Mouse (Mus musculus): ENCODE measurements around the gene Pecam1.

DNA sequence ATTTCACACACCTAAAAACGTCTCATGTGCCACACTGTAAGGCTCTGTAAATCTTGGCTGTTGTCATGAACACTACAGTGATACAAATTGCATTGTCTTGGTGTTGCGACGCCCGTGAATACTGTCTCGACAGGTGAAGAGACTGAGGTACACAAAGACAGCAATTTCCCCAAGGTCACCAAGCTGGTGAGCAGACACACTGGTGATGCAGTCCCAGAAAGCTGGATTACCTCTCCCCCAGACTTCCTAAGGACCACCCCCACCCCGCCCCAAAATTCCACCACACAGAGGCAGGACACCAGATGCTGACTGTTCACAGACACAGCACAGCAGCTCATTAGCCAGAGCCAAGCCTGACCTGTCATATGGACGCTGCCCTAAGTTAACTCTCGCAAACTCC lies 140.7 kb downstream of the Pecam1 start:
- TF ChIP-seq EP300 (optimal IDR thresholded peaks at IDR 0.05) (no peak), CTCF (IDR thresholded peaks at IDR 0.05; ENCODE audit: low read depth) (no peak)
